In the genomic region with DNA sequence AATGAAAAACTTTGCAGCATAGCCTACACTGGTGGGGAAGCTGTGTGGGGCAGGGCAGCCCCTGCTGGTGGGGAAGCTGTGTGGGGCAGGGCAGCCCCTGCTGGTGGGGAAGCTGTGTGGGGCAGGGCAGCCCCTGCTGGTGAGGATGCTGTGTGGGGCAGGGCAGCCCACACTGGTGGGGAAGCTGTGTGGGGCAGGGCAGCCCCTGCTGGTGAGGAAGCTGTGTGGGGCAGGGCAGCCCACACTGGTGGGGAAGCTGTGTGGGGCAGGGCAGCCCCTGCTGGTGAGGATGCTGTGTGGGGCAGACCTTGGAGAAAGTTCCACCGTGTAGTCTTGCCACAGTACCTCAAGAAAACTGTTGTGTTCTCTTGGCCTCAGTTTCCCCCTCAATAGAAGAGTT, we compare ENCODE assay signal across 8 mouse cellular contexts. TPM values are rescaled to one million over a fixed set of nuclear protein-coding genes. Genes with fewer than 3 reads are reported as not detected.
DNase-seq lines count a peak whose midpoint lies in the region; ATAC-seq and TF ChIP-seq lines count a peak whose summit lies in the region.
"Not testable (repeated sequence)": the region's sequence is repeated elsewhere in the genome, so short reads cannot be mapped to it uniquely, and the experiment has no call there.

No protein-coding gene starts in this region.

- WGBS in heart, adult 2 months: 45% methylated on average over 1 of the region's 1 CpGs
- WGBS in hindbrain, embryonic 15.5 days: 50% methylated on average over 1 of the region's 1 CpGs
- 41% methylated on average over 1 of the region's 1 CpGs for WGBS in limb, embryonic 15.5 days

- H3K79me2 ChIP-seq in heart, adult 2 months (replicated peaks; ENCODE audit: control insufficient read depth, insufficient read depth, low read length): not testable (repeated sequence)

- H3K27me3 ChIP-seq in E14TG2a.4 (ENCODE audit: insufficient read depth, low read length); heart, adult 2 months (ENCODE audit: control insufficient read depth, insufficient read depth, low read length); hindbrain, embryonic 15.5 days; limb, embryonic 15.5 days: not testable (repeated sequence)

- DNase-seq in heart, adult 2 months: not testable (repeated sequence)
- DNase-seq in thymus, adult 18-20 months: peak; percentile 61
- peak; percentile 79 for DNase-seq in thymus, postnatal 4 days

- not testable (repeated sequence) for H3K36me3 ChIP-seq in E14TG2a.4 (ENCODE audit: insufficient read depth, low read length); heart, adult 2 months (ENCODE audit: control insufficient read depth, insufficient read depth, low read length); hindbrain, embryonic 15.5 days; limb, embryonic 15.5 days

- peak; percentile 6; the same call in 1 of the 2 replicates for TF ChIP-seq CTCF in E14TG2a.4 (conservative IDR thresholded peaks at IDR 0.05; ENCODE audit: low read length)
- not testable (repeated sequence) for TF ChIP-seq CTCF in cortical plate, adult 2 months (IDR thresholded peaks at IDR 0.05; ENCODE audit: extremely low read depth, insufficient read depth, low read length)
- TF ChIP-seq CTCF in heart, adult 2 months (IDR thresholded peaks at IDR 0.05): peak; percentile 35

- H3K27ac ChIP-seq in cortical plate, adult 2 months (ENCODE audit: insufficient read depth, low read length): peak overlapping the region; percentile 96
- H3K27ac ChIP-seq in heart, adult 2 months: peak overlapping the region; percentile 96; the same call in 1 of the 2 replicates
- H3K27ac ChIP-seq in hindbrain, embryonic 15.5 days (replicated peaks): peak overlapping the region; percentile 91; the same call in 1 of the 2 replicates
- H3K27ac ChIP-seq in limb, embryonic 15.5 days: peak overlapping the region; percentile 80; the same call in 1 of the 2 replicates

- not testable (repeated sequence) for TF ChIP-seq POLR2A in cortical plate, adult 2 months (IDR thresholded peaks at IDR 0.05; ENCODE audit: extremely low read depth, insufficient read depth, low read length); heart, adult 2 months (IDR thresholded peaks at IDR 0.05; ENCODE audit: insufficient read depth, low read depth, low read length)

- H3K9me3 ChIP-seq in E14TG2a.4 (ENCODE audit: low read length); hindbrain, embryonic 15.5 days; limb, embryonic 15.5 days: not testable (repeated sequence)

- not testable (repeated sequence) for ATAC-seq in hindbrain, embryonic 15.5 days (ENCODE audit: low FRiP score, low read depth); limb, embryonic 15.5 days (ENCODE audit: insufficient number of reproducible peaks, low FRiP score, low TSS enrichment, low read depth)
- 0 out of 2 replicates have a peak, but pooled peaks have one; percentile 17 for ATAC-seq in megakaryocyte, adult 5-6 weeks (ENCODE audit: poor library complexity, severe bottlenecking)

- not testable (repeated sequence) for H3K9ac ChIP-seq in heart, adult 2 months (ENCODE audit: low read depth, low read length); hindbrain, embryonic 15.5 days; limb, embryonic 15.5 days

- H3K4me3 ChIP-seq in E14TG2a.4 (replicated peaks; ENCODE audit: low read length); cortical plate, adult 2 months (ENCODE audit: insufficient read depth, low read length); heart, adult 2 months; hindbrain, embryonic 15.5 days; limb, embryonic 15.5 days: not testable (repeated sequence)

- TF ChIP-seq EP300 in heart, adult 2 months (IDR thresholded peaks at IDR 0.05; ENCODE audit: insufficient read depth, low read depth, low read length): not testable (repeated sequence)

- H3K4me2 ChIP-seq in hindbrain, embryonic 15.5 days; limb, embryonic 15.5 days: not testable (repeated sequence)

- intact Hi-C loops in heart, adult 2 months (cut with DNase I): not testable (repeated sequence)

- H3K4me1 ChIP-seq in E14TG2a.4 (replicated peaks; ENCODE audit: low read depth, low read length): peaks cover 96% of the 10 kb centered on the region
- peaks cover 40% of the 10 kb centered on the region for H3K4me1 ChIP-seq in cortical plate, adult 2 months (ENCODE audit: control insufficient read depth, insufficient read depth, low read length)
- H3K4me1 ChIP-seq in heart, adult 2 months (ENCODE audit: control insufficient read depth, insufficient read depth, low read length): peaks cover 39% of the 10 kb centered on the region
- H3K4me1 ChIP-seq in hindbrain, embryonic 15.5 days (replicated peaks): peaks cover 56% of the 10 kb centered on the region
- H3K4me1 ChIP-seq in limb, embryonic 15.5 days: peaks cover 75% of the 10 kb centered on the region

RNA-seq across cellular contexts. Expression of gene Scyl1, which starts 42.8 kb away (rescaled TPM):
- 120 and 124 TPM in 2 replicates for polyA plus RNA-seq in cortical plate, adult 2 months (2012; rRNA removed)
- total RNA-seq in heart, adult 2 months (2021): 10 to 100 TPM; 57.2 to 70.0 TPM
- polyA plus RNA-seq in heart, adult 2 months (2012; rRNA removed): 95.6 and 113 TPM in 2 replicates
- polyA plus RNA-seq in hindbrain, embryonic 15.5 days (2015; fragmentation: Nextera tagmentation; extraction: Ambion mirVana): 79.7 and 92.6 TPM in 2 replicates
- 81.6 and 85.1 TPM in 2 replicates for polyA plus RNA-seq in limb, embryonic 15.5 days (2015; fragmentation: Nextera tagmentation; extraction: Ambion mirVana)
- 20.2 and 21.8 TPM in 2 replicates for total RNA-seq in megakaryocyte, adult 5-6 weeks (2015)
- total RNA-seq in megakaryocyte, adult 5-6 weeks (2017): 30.9 and 41.5 TPM in 2 replicates
